ENCODE assay signal across 9 mouse cellular contexts in the genomic region with DNA sequence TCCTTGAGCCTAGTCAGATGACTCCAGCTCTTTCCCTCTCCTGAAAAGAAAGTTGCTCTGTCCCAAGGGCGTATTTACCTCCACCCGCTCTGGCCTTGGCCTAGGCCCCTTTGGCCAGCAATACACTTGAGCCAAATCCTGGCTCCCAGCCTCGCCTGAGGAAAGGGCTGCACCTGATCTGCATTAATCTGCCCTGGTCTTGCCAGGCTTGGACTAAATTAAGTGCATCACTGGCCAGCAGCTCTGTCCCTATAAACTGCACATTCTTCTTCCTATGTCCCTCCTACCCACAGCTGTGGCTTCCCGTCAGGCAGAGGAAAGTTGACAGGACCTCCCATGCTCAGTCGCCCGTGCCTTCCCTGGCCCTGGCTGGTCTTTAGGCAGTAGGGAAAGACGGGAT. TPM values are rescaled to one million over a fixed set of nuclear protein-coding genes. Genes with fewer than 3 reads are reported as not detected.
A peak's percentile ranks its signal among the peaks of the same experiment; 100 is the strongest.
DNase-seq lines count a peak whose midpoint lies in the region; ATAC-seq and TF ChIP-seq lines count a peak whose summit lies in the region.
"Had no signal": no experiment of that assay in that cellular context is flagged by ENCODE, and none has a peak within 500 bp of the region (broad histone marks: within the 10 kb centered on the region; RNA-seq: fewer than 3 reads in every experiment).

No protein-coding gene starts in this region.

- no peak overlapping the region for H3K4me2 ChIP-seq in heart, embryonic 16.5 days (ENCODE audit: low read depth, low read length)
- H3K4me2 ChIP-seq in forebrain, embryonic 11.5 days (ENCODE audit: low read depth, low read length, severe bottlenecking) = no peak overlapping the region
- no peak overlapping the region for H3K4me2 ChIP-seq in forebrain, embryonic 12.5 days
- H3K4me2 ChIP-seq: lung, embryonic 15.5 days had no signal

- 0 out of 2 replicates have a peak overlapping the region, but pooled peaks have one; percentile 2 for H3K9ac ChIP-seq in heart, embryonic 16.5 days (ENCODE audit: low read length)
- H3K9ac ChIP-seq in forebrain, embryonic 11.5 days (ENCODE audit: low read length) = no peak overlapping the region
- no peak overlapping the region for H3K9ac ChIP-seq in forebrain, embryonic 12.5 days
- H3K9ac ChIP-seq: lung, embryonic 15.5 days had no signal

- intact Hi-C loops in left cerebral cortex, adult 2 months (cut with DNase I) = loop anchor here (10.0 kb wide), 1 partner anchor 59 kb away; no protein-coding TSS in a partner anchor

- no peak for TF ChIP-seq CTCF in left cerebral cortex, adult 2 months (IDR thresholded peaks at IDR 0.05)

- peak; percentile 35 for DNase-seq in lung, postnatal 10 days
- DNase-seq in lung, postnatal 14 days = no peak
- DNase-seq in cerebellum, adult 9-11 months = peak; percentile 25
- DNase-seq in left cerebral cortex, adult 2 months (ENCODE audit: extremely low spot score in 1 of 2, low spot score in 2 of 2) = peak; percentile 32 to 54
- no peak for DNase-seq in natural killer cell, adult 2 months (ENCODE audit: low spot score in 2 of 2)
- no peak for DNase-seq in forebrain, embryonic 11.5 days (ENCODE audit: low spot score)

- no peaks in the 10 kb centered on the region for H3K27me3 ChIP-seq in heart, embryonic 16.5 days (ENCODE audit: control insufficient read depth, insufficient read depth, low read length)
- H3K27me3 ChIP-seq in forebrain, embryonic 11.5 days (ENCODE audit: control insufficient read depth, insufficient read depth, low read length) = no peaks in the 10 kb centered on the region
- 0 out of 2 replicates have a peak, but pooled peaks cover 3% of the 10 kb centered on the region for H3K27me3 ChIP-seq in forebrain, embryonic 12.5 days
- H3K27me3 ChIP-seq: lung, embryonic 15.5 days had no signal

- no peak for ATAC-seq in heart, embryonic 16.5 days (replicated peaks; ENCODE audit: extremely low read depth, insufficient read depth, low FRiP score)
- no peak for ATAC-seq in forebrain, embryonic 11.5 days (replicated peaks; ENCODE audit: low FRiP score)
- ATAC-seq in forebrain, embryonic 12.5 days (ENCODE audit: low FRiP score) = no peak

- no peaks in the 10 kb centered on the region for H3K36me3 ChIP-seq in heart, embryonic 16.5 days (ENCODE audit: control insufficient read depth, insufficient read depth)
- H3K36me3 ChIP-seq in forebrain, embryonic 11.5 days (ENCODE audit: control insufficient read depth, insufficient read depth, low read length) = no peaks in the 10 kb centered on the region
- H3K36me3 ChIP-seq in forebrain, embryonic 12.5 days (replicated peaks) = no peaks in the 10 kb centered on the region
- H3K36me3 ChIP-seq: lung, embryonic 15.5 days had no signal

- no peaks in the 10 kb centered on the region for H3K4me1 ChIP-seq in heart, embryonic 16.5 days (ENCODE audit: control insufficient read depth, insufficient read depth, low read length)
- no peaks in the 10 kb centered on the region for H3K4me1 ChIP-seq in forebrain, embryonic 11.5 days (replicated peaks; ENCODE audit: control insufficient read depth, insufficient read depth, low read length)
- no peaks in the 10 kb centered on the region for H3K4me1 ChIP-seq in forebrain, embryonic 12.5 days

- WGBS in heart, embryonic 16.5 days = 70% methylated on average over 7 of the region's 7 CpGs
- 76% methylated on average over 7 of the region's 7 CpGs for WGBS in forebrain, embryonic 11.5 days
- WGBS in forebrain, embryonic 12.5 days = 70% methylated on average over 7 of the region's 7 CpGs

- H3K27ac ChIP-seq in heart, embryonic 16.5 days (ENCODE audit: low read length) = no peak overlapping the region
- H3K27ac ChIP-seq in left cerebral cortex, adult 2 months = no peak overlapping the region
- H3K27ac ChIP-seq in forebrain, embryonic 11.5 days (ENCODE audit: low read depth, low read length) = no peak overlapping the region
- H3K27ac ChIP-seq in forebrain, embryonic 12.5 days = no peak overlapping the region
- H3K27ac ChIP-seq: lung, embryonic 15.5 days had no signal

- no peaks in the 10 kb centered on the region for H3K9me3 ChIP-seq in heart, embryonic 16.5 days (replicated peaks; ENCODE audit: control insufficient read depth, low read length)
- H3K9me3 ChIP-seq in forebrain, embryonic 11.5 days (ENCODE audit: control insufficient read depth, low read length) = no peaks in the 10 kb centered on the region
- no peaks in the 10 kb centered on the region for H3K9me3 ChIP-seq in forebrain, embryonic 12.5 days
- H3K9me3 ChIP-seq: lung, embryonic 15.5 days had no signal

- H3K4me3 ChIP-seq in heart, embryonic 16.5 days (ENCODE audit: low read length) = no peak overlapping the region
- no peak overlapping the region for H3K4me3 ChIP-seq in left cerebral cortex, adult 2 months
- H3K4me3 ChIP-seq in forebrain, embryonic 11.5 days (ENCODE audit: low read depth, low read length) = no peak overlapping the region
- H3K4me3 ChIP-seq in forebrain, embryonic 12.5 days (replicated peaks) = no peak overlapping the region
- H3K4me3 ChIP-seq: lung, embryonic 15.5 days had no signal

RNA-seq across cellular contexts. Expression of gene Anxa11, which starts 36.1 kb away (rescaled TPM):
- 33.9 and 38.1 TPM in 2 replicates for polyA plus RNA-seq in heart, embryonic 16.5 days (2015; fragmentation: Nextera tagmentation; extraction: Ambion mirVana)
- total RNA-seq in left cerebral cortex, adult 2 months (2021) = 10 to 100 TPM; 40.4 to 50.7 TPM
- polyA plus RNA-seq in forebrain, embryonic 11.5 days (2014; fragmentation: Nextera tagmentation; extraction: Ambion mirVana) = 3.6 and 5.0 TPM in 2 replicates
- polyA plus RNA-seq in forebrain, embryonic 12.5 days (2016; fragmentation: Nextera tagmentation; extraction: Ambion mirVana) = 3.2 and 4.6 TPM in 2 replicates

RNA-seq across cellular contexts. Expression of gene Zcchc24, which starts 37.0 kb away (rescaled TPM):
- polyA plus RNA-seq in heart, embryonic 16.5 days (2015; fragmentation: Nextera tagmentation; extraction: Ambion mirVana) = 19.5 and 25.5 TPM in 2 replicates
- total RNA-seq in left cerebral cortex, adult 2 months (2021) = 10 to 100 TPM; 47.0 TPM
- polyA plus RNA-seq in forebrain, embryonic 11.5 days (2014; fragmentation: Nextera tagmentation; extraction: Ambion mirVana) = 12.8 and 15.2 TPM in 2 replicates
- polyA plus RNA-seq in forebrain, embryonic 12.5 days (2016; fragmentation: Nextera tagmentation; extraction: Ambion mirVana) = 12.3 and 14.2 TPM in 2 replicates

Comparison
In these comparisons a context has a peak if more than half of its experiments do, and no peak if none do; other contexts are left out.
1. DNase-seq: peak in lung, postnatal 10 days (single experiment), cerebellum, adult 9-11 months (single experiment) and left cerebral cortex, adult 2 months (2 of 2); none in lung, postnatal 14 days (single experiment), natural killer cell, adult 2 months (0 of 2) and forebrain, embryonic 11.5 days (single experiment).